Mouse (Mus musculus) megakaryocyte, embryonic 14.5 days (primary cell): Measurements from ENCODE around the gene Igf1r.

Experiments used
- FLI1 ChIP-seq: IDR thresholded peaks from 2 replicates; pipeline ENCODE4 v1.6.1; 2012; ENCODE audit warnings: low read length, inconsistent platforms, mixed read lengths
- GATA1 ChIP-seq: IDR thresholded peaks from 3 replicates; pipeline ENCODE4 v1.6.1; 2012; ENCODE audit warnings: mixed read lengths, low read length, inconsistent platforms, borderline replicate concordance

- TF ChIP-seq FLI1 (no peak), GATA1 (no peak)
These were observed 110.2 kb downstream of the Igf1r start for GRCm38 (mm10) chr7:68062849-68063208.
